Mouse (Mus musculus) embryonic facial prominence, embryonic 13.5 days (tissue): ENCODE data around the gene Ndufb6. TPM values are rescaled to one million over a fixed set of nuclear protein-coding genes. Genes with fewer than 3 reads are reported as not detected.
A peak's percentile ranks its signal among the peaks of the same experiment; 100 is the strongest.

Experiments
- ATAC-seq: fragments of 200-750 bp; cut with Nextera tagmentation; 2 replicates; pipeline ENCODE4 v1.8.0; 2017; ENCODE audit warnings: low read depth; ENCODE audit not compliant: insufficient number of reproducible peaks, insufficient read depth, low FRiP score, low TSS enrichment
- H3K27ac ChIP-seq: fragments of 300-500 bp; sonication (generic); 2 replicates; pipeline ENCODE4 v1.5.1; 2015; ENCODE audit warnings: moderate library complexity, mild to moderate bottlenecking, inconsistent platforms
- H3K27me3 ChIP-seq: fragments of 300-500 bp; sonication (generic); 2 replicates; pipeline ENCODE4 v1.6.1; 2015; ENCODE audit warnings: mild to moderate bottlenecking, inconsistent platforms
- H3K36me3 ChIP-seq: fragments of 300-500 bp; sonication (generic); 2 replicates; pipeline ENCODE4 v1.6.1; 2015; ENCODE audit warnings: mild to moderate bottlenecking, inconsistent platforms
- H3K4me1 ChIP-seq: fragments of 300-500 bp; sonication (generic); 2 replicates; pipeline ENCODE4 v1.6.1; 2015; ENCODE audit warnings: inconsistent platforms
- H3K4me2 ChIP-seq: fragments of 300-500 bp; sonication (generic); 2 replicates; pipeline ENCODE4 v1.6.1; 2015; ENCODE audit warnings: moderate library complexity, mild to moderate bottlenecking, inconsistent platforms
- H3K4me3 ChIP-seq: fragments of 300-500 bp; sonication (generic); 2 replicates; pipeline ENCODE4 v1.5.1; 2015; ENCODE audit warnings: mild to moderate bottlenecking, inconsistent platforms
- H3K9ac ChIP-seq: fragments of 300-500 bp; sonication (generic); 2 replicates; pipeline ENCODE4 v1.6.1; 2015; ENCODE audit warnings: mild to moderate bottlenecking, inconsistent platforms
- H3K9me3 ChIP-seq: fragments of 300-500 bp; sonication (generic); 2 replicates; pipeline ENCODE4 v1.6.1; 2016; ENCODE audit warnings: inconsistent platforms
- WGBS: fragments of 180-500 bp; shearing (Covaris S2); methylation state at CpG from one replicate; pipeline ENCODE4 v1.1.7; 2015; ENCODE audit warnings: mixed read lengths; 5-methylcytosine and 5-hydroxymethylcytosine counted together
- polyA plus RNA-seq: library from polyadenylated mRNA; unstranded; fragments of >200 nt; fragmentation: Nextera tagmentation; extraction: Ambion mirVana; gene quantifications from 2 replicates; pipeline ENCODE4 v1.2.1, GENCODE M21; 2015

Gene Ndufb6
- polyA plus RNA-seq, 1 experiment from 2014 or later: 307 TPM

- no peak overlapping the region for H3K4me2 ChIP-seq
- 73% methylated on average over 2 of the region's 2 CpGs for whole genome bisulfite sequencing
- ATAC-seq: no peak
Observed at GRCm38 (mm10) chr4:40253766-40254165, 25.5 kb downstream of the Ndufb6 start.

DNA sequence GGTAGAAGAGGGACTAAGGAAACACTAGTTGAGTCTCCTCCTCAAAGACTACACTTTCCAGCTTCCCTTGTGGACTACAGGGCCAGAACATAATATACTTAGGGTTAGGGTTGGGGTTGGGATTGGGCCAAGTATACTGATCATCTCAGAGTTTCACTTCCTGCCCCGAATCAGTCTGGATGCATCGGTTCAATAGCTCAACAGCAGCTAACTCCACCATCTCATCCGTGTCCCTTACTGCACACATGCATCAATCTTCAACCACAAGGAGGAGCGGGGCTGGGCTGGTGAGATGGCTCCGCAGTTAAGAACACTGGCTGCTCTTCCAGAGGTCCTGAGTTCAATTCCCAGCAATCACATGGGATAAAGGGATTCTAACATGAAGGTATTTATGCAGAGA lies 28.2 kb downstream of the Ndufb6 start:
- Histone ChIP-seq H3K9me3 (no peaks in the 10 kb centered on the region), H3K36me3 (no peaks in the 10 kb centered on the region; the same call in 1 of the 2 replicates), H3K4me3 (no peak overlapping the region), H3K4me2 (no peak overlapping the region), H3K9ac (no peak overlapping the region), H3K27ac (no peak overlapping the region), H3K4me1 (peaks cover 4% of the 10 kb centered on the region; the same call in 1 of the 2 replicates), H3K27me3 (no peaks in the 10 kb centered on the region)
- no peak for ATAC-seq
- WGBS: 93% methylated on average over 5 of the region's 5 CpGs

More at GRCm38 (mm10) chr4:40253766-40254165, 25.5 kb downstream of the Ndufb6 start:
- Histone ChIP-seq H3K27me3 (no peaks in the 10 kb centered on the region), H3K27ac (no peak overlapping the region), H3K9me3 (no peaks in the 10 kb centered on the region), H3K4me1 (peaks cover 4% of the 10 kb centered on the region; the same call in 1 of the 2 replicates), H3K36me3 (peaks cover 9% of the 10 kb centered on the region), H3K9ac (no peak overlapping the region), H3K4me3 (no peak overlapping the region)

DNA sequence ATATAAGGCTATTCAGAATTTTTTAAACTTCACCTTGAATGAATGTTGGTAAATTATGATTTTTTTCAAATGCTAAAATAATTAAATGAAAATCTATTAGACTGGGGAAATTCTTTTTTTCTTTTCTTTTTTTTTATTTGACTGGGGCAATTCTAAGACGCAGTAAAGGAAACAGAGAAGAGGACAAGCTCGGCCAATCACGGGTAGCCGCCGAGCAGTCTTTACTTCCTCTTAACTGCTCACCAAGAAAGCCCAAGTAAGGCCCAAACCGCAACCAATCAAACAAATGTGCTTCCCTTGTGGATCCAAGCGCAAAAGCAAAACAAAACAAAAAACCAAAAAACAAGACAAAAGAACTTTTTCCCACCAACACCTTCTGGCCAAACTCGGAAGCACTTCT lies 35.2 kb downstream of the Ndufb6 start:
- WGBS: 83% methylated on average over 8 of the region's 8 CpGs
- no peaks in the 10 kb centered on the region for H3K27me3 ChIP-seq

DNA sequence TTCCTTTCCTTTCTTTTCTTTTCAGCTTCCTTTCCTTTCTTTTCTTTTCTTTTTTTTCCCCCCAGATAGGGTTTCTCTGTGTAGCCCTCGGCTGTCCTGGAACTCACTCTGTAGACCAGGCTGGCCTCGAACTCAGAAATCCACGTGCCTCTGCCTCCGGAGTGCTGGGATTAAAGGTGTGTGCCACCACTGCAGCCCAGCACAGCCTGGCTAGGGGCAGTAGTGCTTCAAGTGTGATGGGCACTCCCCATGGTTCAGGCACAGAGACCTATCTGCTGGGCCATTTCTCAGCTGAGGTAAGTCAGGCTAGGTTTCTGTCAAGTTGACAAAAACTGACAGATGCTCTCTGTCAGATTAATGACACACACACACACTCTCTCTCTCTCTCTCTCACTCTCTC lies 36.2 kb downstream of the Ndufb6 start:
- peaks cover 14% of the 10 kb centered on the region for H3K4me1 ChIP-seq
- H3K27ac ChIP-seq: no peak overlapping the region
- ATAC-seq: no peak
- H3K9me3 ChIP-seq: no peaks in the 10 kb centered on the region
- H3K4me2 ChIP-seq: no peak overlapping the region
- no peaks in the 10 kb centered on the region for H3K27me3 ChIP-seq
- H3K9ac ChIP-seq: no peak overlapping the region
- WGBS: 79% methylated on average over 4 of the region's 4 CpGs
- no peak overlapping the region for H3K4me3 ChIP-seq
- no peaks in the 10 kb centered on the region for H3K36me3 ChIP-seq

More for the DNA sequence above, 35.2 kb downstream of the Ndufb6 start:
- no peak for ATAC-seq
- Histone ChIP-seq H3K4me1 (peaks cover 8% of the 10 kb centered on the region), H3K9ac (no peak overlapping the region), H3K27ac (no peak overlapping the region), H3K4me2 (no peak overlapping the region), H3K36me3 (no peaks in the 10 kb centered on the region), H3K9me3 (no peaks in the 10 kb centered on the region), H3K4me3 (no peak overlapping the region)

- no peak for ATAC-seq
- Histone ChIP-seq H3K27ac (no peak overlapping the region), H3K9me3 (no peaks in the 10 kb centered on the region), H3K9ac (no peak overlapping the region), H3K36me3 (no peaks in the 10 kb centered on the region), H3K27me3 (no peaks in the 10 kb centered on the region), H3K4me1 (peaks cover 14% of the 10 kb centered on the region), H3K4me2 (no peak overlapping the region), H3K4me3 (no peak overlapping the region)
- WGBS: 56% methylated on average over 6 of the region's 6 CpGs
Observed at GRCm38 (mm10) chr4:40241928-40242327, 37.3 kb downstream of the Ndufb6 start.

- Histone ChIP-seq H3K4me3 (peak overlapping the region; percentile 56), H3K9ac (peak overlapping the region; percentile 71; the same call in 1 of the 2 replicates), H3K36me3 (no peaks in the 10 kb centered on the region), H3K4me2 (peak overlapping the region; percentile 88), H3K9me3 (no peaks in the 10 kb centered on the region), H3K4me1 (peaks cover 14% of the 10 kb centered on the region), H3K27me3 (no peaks in the 10 kb centered on the region), H3K27ac (no peak overlapping the region)
- no peak for ATAC-seq
- 54% methylated on average over 5 of the region's 5 CpGs for WGBS
Observed at GRCm38 (mm10) chr4:40240272-40240744, 38.9 kb downstream of the Ndufb6 start.

GRCm38 (mm10) chr4:40239409-40240271 lies 39.6 kb downstream of the Ndufb6 start, which contains the start of gene Ddx58:
TSS of gene Ddx58 (minus strand) at chr4:40239828.
- Histone ChIP-seq H3K9me3 (no peaks in the 10 kb centered on the region), H3K36me3 (no peaks in the 10 kb centered on the region), H3K4me1 (peaks cover 14% of the 10 kb centered on the region), H3K4me2 (peak within 1 kb of the TSS; percentile 88), H3K4me3 (peak within 1 kb of the TSS; percentile 56), H3K27me3 (no peaks in the 10 kb centered on the region), H3K9ac (peak within 1 kb of the TSS; percentile 71), H3K27ac (peak within 1 kb of the TSS; percentile 62)
- 0 out of 2 replicates have a peak, but pooled peaks have one; percentile 44 for ATAC-seq
- WGBS: 2% methylated on average over 34 of the region's 35 CpGs

DNA sequence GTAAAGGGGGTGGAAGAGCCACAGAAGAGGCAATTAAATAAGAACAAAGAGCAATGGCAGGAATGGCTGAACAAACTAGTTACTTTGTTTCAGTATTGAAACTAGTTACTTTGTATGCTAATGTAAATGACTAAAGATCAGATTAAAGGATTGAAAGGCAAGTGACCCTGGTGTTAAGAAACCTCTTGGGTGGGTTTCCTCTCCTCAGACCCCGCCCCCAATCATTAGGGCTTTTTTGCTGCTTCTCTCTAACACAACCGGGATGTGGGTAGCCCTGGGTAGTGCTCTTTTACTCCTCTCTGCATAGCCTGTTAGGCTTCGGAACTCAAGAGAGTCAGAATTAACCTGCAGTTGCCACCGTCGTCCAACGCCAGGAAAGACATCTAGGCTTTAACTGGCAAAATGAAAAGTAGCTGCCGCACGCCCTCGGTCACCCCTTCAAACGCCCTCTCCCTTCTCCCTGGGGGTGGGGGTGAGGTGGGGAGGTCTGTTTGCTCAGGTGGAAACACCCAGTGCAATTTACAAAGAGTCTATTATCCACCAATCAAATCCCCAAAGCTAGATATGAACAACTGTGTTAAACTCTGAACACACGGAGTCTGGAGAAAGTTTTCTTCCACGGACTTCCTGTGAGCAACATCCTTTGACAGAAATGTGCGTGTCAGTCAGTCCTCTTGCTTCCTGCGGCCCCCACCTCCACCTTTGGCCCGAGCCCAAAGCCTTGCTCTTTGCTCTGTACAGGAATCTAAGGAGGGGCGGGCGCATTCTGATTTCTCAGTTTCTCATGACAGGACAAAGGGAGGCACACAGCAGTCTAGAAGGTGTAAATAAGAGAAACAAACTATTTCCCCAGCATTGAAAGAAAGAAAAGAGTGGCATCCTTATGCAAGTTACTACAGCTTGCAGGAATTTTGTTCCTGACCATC lies 40.5 kb downstream of the Ndufb6 start:
- whole genome bisulfite sequencing: 2% methylated on average over 17 of the region's 17 CpGs
- peak overlapping the region; percentile 56 for H3K4me3 ChIP-seq
- peaks cover 14% of the 10 kb centered on the region for H3K4me1 ChIP-seq
- no peaks in the 10 kb centered on the region for H3K36me3 ChIP-seq
- peak overlapping the region; percentile 62 for H3K27ac ChIP-seq
- peak overlapping the region; percentile 88 for H3K4me2 ChIP-seq
- no peaks in the 10 kb centered on the region for H3K27me3 ChIP-seq
- peak overlapping the region; percentile 71 for H3K9ac ChIP-seq
- H3K9me3 ChIP-seq: no peaks in the 10 kb centered on the region
- ATAC-seq: peak; percentile 33; the same call in 1 of the 2 replicates

DNA sequence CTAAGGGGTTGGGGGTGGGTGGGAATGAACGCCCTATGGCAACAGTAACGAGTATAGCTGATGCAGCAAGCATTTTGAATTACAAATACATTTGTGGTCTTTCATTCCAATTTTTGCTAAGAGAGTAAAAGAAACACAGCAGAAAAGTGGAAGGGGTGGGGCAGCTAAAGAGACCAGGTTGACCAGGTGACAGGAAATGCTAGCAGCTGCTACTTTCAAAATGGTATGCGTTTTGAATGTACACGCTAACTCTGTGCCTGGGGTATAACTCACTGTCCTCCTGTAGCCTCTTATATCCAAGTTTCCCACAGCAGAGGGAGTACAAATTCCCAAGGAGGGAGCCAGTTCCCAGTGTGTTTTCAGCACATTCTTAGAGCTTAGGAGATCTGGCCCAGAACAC lies 42.4 kb downstream of the Ndufb6 start:
- peaks cover 14% of the 10 kb centered on the region for H3K4me1 ChIP-seq
- no peaks in the 10 kb centered on the region for H3K36me3 ChIP-seq
- H3K27ac ChIP-seq: no peak overlapping the region
- no peak overlapping the region for H3K4me2 ChIP-seq
- no peaks in the 10 kb centered on the region for H3K9me3 ChIP-seq
- 79% methylated on average over 4 of the region's 4 CpGs for WGBS
- no peak overlapping the region for H3K4me3 ChIP-seq
- no peaks in the 10 kb centered on the region for H3K27me3 ChIP-seq
- no peak for ATAC-seq
- H3K9ac ChIP-seq: no peak overlapping the region

- Histone ChIP-seq H3K27me3 (no peaks in the 10 kb centered on the region), H3K4me3 (no peak overlapping the region), H3K4me2 (no peak overlapping the region), H3K27ac (no peak overlapping the region), H3K36me3 (no peaks in the 10 kb centered on the region), H3K9me3 (no peaks in the 10 kb centered on the region), H3K4me1 (peaks cover 8% of the 10 kb centered on the region; the same call in 1 of the 2 replicates), H3K9ac (no peak overlapping the region)
- 74% methylated on average over 6 of the region's 6 CpGs for WGBS
- no peak for ATAC-seq
Observed at GRCm38 (mm10) chr4:40234256-40234655, 45.0 kb downstream of the Ndufb6 start.

- H3K4me1 ChIP-seq: no peaks in the 10 kb centered on the region
- ATAC-seq: no peak
- H3K9me3 ChIP-seq: no peaks in the 10 kb centered on the region
- no peak overlapping the region for H3K9ac ChIP-seq
- H3K4me2 ChIP-seq: no peak overlapping the region
- 89% methylated on average over 7 of the region's 7 CpGs for WGBS
- H3K27me3 ChIP-seq: no peaks in the 10 kb centered on the region
- no peak overlapping the region for H3K4me3 ChIP-seq
- no peaks in the 10 kb centered on the region for H3K36me3 ChIP-seq
- no peak overlapping the region for H3K27ac ChIP-seq
Observed at GRCm38 (mm10) chr4:40233062-40233664, 46.1 kb downstream of the Ndufb6 start.
